Mouse (Mus musculus) layer of hippocampus, postnatal 25 days (tissue): ENCODE measurements at regions not wholly inside any gene's neighbourhood (a gene's known extent, or its start where the extent isn't known, plus 50 kb on each side); places are given as distances from the start of the nearest gene placed in this dataset.

Source experiments
- DNase-seq, 2 experiments: peaks; one replicate each; pipeline ENCODE4 v3.0.0; 2022; ENCODE audit warnings: mixed read lengths in 2 of 2, low spot score in 1 of 2; ENCODE audit errors: extremely low spot score in 1 of 2

DNA sequence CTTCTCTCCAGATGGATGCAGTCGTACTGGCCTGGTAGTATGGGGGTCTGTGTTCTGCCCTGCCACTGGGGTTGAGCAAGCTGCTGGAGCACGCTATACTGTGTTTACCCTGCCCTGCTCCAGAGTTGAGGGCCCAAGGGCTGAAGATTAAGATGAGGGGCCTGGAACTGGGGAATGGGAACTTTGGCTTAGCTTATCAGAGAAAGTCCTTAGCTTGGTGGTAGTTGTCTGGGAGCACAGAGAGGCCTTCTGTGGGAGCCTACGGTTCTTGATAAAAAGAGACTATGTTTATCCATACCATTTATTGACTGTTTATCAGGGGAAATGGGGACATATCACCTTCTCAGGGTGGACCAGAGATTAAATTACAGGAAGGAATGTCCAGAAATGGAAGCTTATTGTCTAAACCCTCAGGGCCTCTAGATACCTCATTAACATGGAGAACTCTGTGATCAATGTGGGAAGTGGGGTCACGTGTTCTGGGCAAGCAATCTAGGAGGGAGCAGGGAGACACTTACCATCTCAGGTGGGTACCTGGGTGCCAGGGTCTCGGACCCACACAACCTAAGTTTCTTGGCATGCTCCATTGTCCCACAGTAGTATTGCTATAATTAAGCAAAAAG, 58.7 kb downstream of the Mycn start:
- DNase-seq = no peak

DNA sequence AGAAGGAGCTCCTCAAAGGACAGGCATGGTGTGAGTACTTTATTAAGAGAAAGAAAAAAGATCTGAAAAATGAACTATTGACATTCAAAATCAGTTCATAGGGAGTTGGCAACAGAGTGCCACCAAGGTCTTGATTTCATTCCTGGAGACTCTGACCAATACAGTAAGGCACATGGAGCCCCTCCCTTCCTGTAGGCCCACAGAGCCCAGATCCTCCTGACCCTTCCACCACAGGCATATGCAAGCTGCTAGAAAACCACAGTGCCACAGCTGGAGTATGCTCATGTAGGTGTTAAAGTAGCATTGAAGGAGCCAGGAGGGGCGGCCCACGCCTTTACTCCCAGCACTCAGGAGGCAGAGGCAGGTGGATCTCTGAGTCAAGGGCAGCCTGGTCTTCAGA, 63.7 kb downstream of the Mycn start:
- no peak for DNase-seq

DNA sequence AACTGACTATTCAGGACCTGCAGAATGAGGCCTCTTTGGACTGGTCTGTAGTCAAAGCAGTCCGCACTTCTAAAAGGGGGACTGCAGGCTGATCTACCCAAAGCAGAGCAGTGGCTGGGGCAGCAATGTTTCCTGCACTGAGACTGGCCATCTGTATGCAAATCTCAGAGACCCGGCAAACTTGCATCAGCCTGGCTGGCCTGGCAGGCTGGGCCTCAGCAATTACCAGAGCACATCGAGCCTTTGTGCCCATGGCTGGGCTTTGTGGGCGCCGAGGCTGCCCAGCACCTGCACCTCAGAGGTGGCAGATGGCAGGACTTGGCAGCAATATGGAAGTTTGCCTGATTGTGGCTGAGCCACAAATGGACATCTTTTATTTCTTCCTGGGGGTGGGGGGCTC, 64.2 kb downstream of the Mycn start:
- DNase-seq = no peak

DNA sequence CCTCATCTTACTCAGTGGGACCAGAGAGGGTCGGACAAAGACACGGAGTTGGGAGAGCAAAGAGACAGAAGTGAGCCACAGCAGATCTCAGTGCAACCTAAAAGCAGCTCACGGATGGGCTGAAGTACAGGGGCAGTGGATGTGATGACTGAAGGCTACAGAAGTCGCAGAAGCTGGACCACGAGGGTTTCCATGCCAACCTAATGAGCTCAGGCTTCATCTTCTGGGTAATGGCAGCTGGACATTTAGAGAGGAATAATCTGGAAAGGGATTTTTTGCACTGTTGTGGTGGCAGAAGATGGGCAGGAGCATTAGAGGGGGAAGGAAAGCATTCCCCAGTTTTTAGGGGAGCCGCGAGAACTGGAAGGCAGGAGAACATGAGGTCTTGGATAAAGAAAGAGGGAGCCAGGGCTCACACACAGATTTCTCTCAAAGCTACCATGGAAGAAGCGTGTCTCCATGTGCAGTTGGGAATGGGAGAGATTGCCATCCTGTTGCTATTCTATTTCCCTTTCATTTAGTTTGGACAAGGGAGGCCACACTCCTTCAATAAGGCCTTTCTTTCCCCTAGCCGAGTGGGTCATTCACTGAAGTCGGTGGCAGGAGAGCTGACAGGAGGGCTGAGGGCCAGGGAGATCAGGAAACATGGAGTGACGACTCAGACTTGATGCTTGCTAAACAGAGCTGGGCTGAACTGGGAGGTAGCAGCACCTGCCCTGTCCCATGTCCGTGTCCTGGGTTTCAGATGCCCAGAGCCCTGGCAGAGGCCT, 65.6 kb downstream of the Mycn start:
- no peak for DNase-seq

DNA sequence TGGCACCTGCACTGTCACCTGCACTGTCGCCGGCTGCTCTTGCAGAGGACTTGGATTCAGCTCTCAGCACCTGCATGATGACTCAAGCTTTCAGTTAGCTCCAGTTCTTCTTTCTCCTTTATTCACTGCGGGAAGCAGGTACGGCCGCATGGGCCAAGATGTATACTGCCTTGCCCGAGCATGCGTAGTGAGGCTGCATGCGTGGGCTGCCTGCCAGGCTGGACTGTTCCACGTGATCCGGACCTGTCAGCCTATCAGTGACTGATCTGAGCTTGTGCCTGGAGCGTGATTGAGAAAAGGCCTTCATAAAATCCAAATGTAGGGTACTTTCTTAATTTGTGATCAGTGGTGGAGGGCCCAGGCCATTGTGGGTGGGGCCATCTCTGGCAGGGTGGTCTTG, 68.2 kb downstream of the Mycn start:
- no peak for DNase-seq

DNA sequence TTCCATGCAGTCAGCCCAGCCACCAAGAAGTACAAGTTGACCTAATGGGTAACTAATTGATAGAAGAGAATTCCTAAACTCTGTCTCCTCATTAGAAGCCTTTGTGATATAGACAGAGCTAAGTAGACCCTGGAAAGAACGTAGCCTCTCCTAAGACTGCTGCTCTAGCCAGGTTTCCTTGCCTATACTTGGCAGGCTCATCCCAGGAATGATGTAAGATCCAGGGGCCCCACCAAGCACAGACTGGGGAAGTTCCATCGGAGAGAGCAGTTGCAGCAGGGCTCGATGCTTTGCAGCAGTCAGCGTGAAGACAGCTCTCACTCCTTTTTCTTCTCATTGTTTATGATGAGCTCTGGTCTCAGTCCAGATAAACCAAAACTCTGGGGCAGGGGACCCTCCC, 68.7 kb downstream of the Mycn start:
- DNase-seq = no peak

DNA sequence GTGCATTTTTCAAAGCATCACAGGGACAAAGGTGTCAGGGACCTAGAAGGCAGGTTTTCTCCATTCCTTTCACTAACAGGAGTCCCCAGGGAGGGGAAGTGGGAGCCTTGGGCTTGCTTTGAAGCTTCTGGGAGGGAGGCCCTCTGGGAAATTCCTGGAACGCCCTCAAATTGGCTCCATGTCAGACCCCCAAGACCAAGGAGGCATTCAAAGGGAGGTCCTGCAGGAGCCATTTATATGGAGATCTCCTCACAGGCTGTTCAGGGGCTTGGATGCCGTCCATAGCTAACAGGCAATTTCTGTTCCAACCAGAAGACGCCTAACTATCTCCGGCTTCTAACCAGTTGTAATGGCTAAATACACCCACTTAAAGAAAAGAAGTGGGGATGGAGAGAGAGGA, 70.4 kb downstream of the Mycn start:
- DNase-seq = peak in 1 of 2 experiments; percentile 45

DNA sequence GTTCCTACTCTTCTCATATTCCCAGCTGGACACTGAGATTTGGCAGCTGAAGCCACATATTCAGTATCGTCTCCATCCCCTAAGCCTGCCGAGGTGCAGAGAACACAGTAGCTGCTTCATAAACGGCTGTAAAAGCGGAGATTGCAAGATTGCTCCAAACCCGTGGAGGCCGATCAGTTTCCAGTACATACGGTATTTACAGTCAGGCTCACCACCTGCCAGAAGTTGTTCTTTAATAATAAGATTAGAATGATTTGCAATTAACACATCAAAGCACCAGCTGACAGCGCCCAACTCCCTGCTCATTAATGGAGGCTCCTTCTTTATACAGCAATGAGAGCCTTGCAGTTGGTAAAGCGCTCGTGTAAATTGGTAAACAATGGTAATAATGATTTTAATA, 75.1 kb downstream of the Mycn start:
- peak in 1 of 2 experiments; percentile 12 for DNase-seq

DNA sequence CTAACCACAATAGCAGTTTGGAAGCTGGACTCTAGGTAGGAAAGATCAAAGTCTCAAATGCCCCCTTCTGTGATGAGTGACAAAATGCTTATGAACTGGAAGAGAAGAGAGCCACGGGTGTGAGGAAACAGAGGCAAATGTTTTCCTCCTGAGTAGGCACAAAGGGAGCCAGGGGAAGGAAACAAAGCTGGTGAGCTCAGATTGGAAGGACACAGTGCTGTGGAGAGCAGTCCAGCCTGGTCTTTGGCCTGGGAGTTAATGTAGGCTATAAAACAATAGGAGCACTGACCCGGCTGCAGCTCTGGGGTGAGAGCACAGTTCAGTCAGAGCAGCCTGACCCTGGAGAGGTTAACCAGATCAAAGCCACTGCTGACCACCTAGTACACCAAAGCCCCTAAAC, 91.0 kb downstream of the Mycn start:
- DNase-seq = no peak

DNA sequence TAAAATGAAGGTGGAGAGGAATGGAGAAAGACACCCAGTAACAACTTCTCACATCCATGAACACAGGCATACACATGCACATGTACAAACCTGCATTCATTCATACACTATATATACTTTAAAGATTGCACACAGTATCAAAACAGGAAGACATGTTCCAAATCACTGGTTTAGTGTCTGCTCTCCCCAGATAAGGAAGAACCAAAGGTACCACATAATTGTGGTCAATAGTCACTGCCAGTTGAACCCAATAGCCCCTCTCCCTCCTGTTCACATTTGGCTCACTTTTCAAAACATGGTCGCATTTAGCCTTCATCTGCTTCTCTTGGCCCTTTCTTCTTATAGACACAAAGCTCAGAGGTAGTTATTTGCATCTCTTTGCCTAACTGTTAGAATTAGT, 95.0 kb downstream of the Mycn start:
- DNase-seq = no peak

DNA sequence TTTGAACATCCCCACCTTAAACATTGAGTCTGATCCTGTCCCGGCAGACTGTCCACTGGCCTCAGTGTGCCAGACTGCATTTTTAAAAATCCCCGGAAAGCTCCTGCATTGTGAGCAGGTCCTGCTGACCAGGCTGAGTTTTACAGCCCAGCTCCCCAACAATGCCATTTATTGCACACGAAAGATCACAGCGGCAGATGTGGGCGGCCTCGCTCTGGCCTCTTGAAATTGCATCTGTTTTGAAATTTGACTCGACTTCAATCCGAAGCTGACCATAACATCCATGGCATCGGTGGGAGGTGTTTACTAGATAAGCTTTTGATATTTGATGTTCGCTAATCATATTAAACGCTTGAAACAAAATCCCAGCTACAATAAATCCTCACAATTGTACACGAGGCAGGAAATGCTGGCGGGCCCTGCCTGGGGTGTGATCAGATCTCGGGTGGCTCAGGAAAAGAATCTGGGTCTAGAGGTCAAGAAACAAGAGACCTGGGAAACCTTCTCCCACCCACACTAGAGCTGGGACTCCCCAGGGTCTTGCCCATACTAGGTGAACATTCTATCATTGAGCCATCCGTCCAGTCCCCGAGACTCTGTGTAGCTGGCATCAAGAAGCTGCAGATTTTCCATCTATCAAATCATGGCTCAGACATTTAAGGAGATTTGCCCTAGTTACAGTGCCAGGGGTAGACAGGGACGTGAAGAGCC, 99.3 kb downstream of the Mycn start:
- no peak for DNase-seq

DNA sequence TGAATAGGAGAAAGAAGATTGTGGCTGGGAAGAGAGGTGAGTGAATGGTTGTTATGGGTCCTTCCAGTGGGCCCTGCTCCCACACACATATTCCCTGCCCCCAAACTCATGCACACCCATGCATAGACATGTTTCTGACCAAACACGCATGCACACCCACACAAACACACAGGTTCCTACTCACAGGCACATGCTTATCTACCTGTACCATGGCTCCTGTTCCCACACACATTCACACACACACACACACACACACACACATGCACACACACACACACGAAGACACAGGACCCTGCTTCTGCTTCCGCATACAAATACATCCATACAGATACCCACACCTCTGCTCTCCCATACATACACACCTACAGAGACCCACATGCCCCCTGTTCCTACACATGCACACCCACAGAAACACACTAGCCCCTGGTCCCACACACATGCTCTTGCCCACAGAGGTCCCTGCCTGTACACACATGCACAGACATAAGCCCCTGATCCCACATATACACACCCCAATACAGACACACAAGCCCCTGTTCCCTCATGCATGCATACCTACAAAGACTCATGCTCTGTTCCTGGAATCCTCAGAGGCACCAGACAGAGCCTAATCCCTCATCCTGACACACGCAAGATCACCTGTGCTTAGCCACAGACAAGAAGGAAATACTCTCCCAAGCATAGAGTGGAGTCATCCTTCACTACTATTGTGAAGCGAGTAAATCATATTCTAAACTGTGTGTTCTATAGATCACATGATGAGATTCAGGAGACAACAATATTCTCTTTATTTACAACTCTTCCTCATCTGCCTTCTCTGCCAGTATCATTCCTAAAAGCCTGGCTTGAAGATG, 100.1 kb downstream of the Mycn start:
- no peak for DNase-seq

DNA sequence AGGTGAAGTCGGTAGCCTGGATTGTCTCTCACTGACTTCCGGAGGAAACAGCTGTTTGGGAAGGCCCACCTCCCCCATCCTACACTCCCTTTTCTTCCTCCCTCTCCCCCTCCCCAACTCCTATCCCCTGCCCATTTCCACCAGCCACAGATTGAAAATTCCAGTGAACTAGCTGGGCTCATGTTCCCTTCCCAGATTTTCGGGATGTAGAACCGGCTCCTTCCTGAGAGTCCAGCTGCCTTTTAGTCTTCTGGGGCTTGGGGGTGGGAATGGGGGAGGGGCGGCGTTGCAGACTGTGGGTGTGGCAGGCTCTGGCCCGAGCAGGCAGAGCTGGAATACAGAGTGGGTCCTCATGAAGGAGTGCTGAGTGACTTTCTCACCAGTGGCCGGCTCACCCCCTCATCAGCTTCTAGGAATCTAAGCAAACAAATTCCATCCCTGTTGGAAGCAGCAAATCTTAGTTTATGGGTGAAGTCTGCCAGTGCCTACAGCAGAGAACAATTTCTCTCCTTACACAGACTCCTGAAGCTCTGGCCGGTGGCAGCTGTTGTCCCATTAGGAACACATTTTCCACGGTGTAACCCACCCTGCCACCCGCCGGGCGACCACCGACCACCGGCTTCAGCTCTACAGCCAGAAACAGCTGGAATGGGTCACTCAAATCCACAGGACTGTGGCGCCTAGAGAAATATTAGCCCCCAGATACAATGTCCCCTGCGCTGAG, 100.9 kb downstream of the Mycn start:
- no peak for DNase-seq

DNA sequence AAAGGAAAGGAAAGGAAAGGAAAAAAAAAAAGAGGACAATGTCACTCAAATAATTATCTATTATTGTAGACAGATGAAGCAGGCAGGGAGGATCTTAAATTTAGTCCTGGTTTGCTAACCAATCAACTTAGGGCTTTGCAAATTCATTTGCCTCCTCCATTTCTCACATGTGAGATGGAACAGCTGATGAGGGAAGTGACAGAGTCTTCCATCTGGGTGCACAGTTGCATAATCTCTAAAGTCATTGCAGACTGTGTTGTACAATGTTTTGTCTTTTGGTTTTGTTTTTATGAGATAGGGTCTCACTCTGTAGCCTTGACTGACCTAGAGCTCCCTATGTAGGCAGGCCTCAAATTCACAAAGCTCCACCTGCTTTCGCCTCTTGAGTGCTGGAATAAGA, 103.9 kb downstream of the Mycn start:
- no peak for DNase-seq

DNA sequence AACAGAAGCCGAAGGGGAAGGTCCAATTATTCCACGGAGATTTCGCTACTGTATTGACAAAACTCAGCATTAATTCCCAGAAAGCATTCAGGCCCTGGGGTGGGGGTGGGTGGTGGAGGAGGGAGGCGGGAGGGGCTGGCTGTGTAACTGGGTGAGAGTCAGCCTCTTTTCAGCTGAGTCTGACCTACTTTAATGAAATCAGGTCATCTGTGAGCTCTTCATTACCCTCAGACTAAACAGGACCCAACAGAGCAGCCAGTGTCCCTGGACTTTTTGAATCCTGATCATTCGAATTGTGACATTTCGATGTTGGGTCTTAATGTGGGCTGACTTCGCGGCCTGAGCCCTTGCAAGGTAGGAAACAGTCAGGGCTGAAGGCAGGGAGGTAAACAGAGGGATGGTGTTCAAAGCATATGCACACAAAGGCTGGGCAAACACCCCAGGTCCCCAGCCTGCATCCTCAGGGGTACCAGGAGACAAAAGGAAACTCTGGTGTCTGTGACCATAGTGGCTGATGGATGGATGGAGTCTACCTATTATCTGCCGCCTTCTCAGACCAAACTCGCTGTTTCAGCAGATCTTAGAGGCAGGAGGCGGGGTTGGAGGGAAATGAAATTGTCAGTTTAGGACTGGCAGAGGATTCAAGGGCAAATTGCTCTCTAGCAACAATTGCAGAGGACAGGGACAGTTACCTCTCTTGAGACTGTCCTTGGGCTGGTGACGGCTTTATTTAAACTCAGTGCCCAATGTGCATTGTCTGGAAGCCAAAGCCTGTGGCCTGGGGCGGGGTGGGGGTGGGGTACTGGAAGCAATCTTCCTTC, 113.7 kb downstream of the Mycn start:
- no peak for DNase-seq

DNA sequence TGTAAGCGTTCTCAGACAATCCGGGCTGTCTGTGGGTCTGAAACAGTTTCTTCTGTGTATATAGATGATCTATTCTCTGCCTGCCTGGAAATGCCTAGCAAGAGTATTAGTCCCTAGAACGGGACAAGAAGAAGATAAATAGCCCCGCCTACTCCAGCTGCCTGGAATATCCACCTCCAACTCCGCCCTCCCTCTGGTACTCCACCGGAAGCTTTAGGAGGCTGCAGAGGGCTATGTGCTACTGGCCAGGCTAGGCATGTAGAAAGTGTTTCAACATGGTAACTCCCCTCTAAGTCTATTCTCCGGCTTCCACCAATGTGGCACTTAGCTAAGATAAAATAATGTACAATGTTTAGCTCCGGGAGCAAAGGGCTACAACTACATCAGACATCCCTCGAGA, 114.3 kb downstream of the Mycn start:
- DNase-seq = no peak

DNA sequence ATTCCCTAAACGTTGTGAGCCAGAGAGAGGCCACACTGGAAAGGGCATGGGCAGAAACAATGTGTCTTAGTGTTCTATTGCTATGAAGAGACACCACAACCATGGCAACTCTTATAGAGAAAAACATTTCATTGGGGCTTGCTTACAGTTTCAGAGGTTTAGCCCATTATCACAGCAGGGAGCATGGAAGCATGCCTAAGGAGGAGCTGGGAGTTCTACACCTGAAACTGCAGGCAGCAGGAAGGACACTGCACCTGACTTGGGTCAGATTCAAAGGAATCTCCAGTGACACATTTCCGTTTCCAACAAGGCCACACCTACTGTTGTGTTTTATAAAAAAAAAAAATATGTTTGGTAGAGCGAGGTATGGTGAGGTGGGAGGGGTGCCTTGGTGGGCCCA, 115.3 kb downstream of the Mycn start:
- DNase-seq = no peak

DNA sequence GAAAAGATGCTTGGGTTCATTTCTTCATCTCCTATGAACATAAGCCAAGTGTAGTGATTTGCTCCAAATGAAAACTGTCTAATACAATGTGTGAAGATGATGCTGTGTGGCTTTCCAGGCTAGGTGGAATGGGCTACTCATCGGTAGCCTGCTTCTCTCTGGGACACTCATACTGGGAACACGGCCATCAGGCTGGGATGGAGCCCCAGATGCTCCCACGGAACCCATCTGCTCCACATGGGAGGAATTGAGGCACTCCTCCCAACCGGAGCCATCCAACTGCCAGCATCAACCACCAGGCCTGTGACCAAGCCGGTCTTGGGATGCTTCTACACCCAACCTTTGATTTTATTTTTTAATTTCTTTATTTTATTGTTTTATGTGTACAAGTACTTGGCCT, 115.9 kb downstream of the Mycn start:
- peak; percentile 49 to 52 for DNase-seq

DNA sequence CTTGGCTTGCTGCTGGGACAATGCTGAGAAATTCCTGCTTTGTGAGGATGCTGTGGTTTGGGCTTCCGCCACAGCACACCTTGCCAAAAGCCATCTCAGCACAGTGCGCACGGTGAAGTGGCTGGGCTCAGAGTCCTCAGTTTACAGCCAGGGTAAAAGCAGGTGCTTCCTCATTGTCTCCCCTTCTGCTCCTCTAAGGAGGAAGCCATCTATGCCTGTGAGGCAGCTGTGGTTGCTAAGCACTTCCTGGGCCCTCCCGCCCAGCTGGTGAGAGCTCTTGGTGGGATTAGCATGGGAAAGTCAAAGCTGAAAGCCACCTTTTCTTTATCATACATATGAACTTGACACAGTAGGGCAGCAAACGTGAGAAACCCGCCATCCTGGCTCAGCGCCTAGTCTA, 120.2 kb downstream of the Mycn start:
- no peak for DNase-seq
